Mouse (Mus musculus): ENCODE measurements around the gene 4930539E08Rik.

DNA sequence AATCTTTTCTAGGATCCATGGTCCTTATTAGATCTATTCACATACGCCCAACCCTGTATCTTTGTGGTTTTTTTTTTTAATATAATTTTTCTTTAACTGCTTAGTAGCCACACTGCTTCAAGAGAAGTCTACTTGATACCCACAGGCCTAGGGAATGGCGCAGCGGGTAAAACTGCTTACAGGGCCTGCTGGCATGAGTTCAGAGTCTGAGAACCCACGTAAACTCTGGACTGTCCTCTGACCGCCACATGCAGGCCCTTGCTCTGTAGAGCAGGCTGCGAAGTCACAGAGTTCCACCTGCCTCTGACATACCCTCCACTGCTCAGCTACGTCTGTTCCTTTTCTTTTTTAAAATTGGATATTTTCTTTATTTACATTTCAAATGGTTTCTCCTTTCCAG lies 29.4 kb upstream of the 4930539E08Rik start:
- TF ChIP-seq CTCF (IDR thresholded peaks at IDR 0.05) (no peak), EP300 (IDR thresholded peaks at IDR 0.05) (no peak)
